Comparison of ENCODE assay signal across 21 mouse cellular contexts in genomic region chr13:84437586-84438443, GRCm38 (mm10).
DNase-seq lines count a peak whose midpoint lies in the region; ATAC-seq and TF ChIP-seq lines count a peak whose summit lies in the region.
"Had no signal": no experiment of that assay in that cellular context is flagged by ENCODE, and none has a peak within 500 bp of the region (broad histone marks: within the 10 kb centered on the region; RNA-seq: fewer than 3 reads in every experiment).

No protein-coding gene starts in this region.

- H3K4me2 ChIP-seq in embryonic facial prominence, embryonic 11.5 days (ENCODE audit: low read depth, low read length): no peak overlapping the region
- no peak overlapping the region for H3K4me2 ChIP-seq in midbrain, embryonic 12.5 days (replicated peaks)
- no peak overlapping the region for H3K4me2 ChIP-seq in midbrain, postnatal 0 days (ENCODE audit: low read depth, low read length, poor library complexity, severe bottlenecking)
- H3K4me2 ChIP-seq in forebrain, embryonic 13.5 days: no peak overlapping the region
- H3K4me2 ChIP-seq: embryonic facial prominence, embryonic 12.5 days; heart, embryonic 13.5 days; hindbrain, embryonic 15.5 days had no signal

- no peaks in the 10 kb centered on the region for H3K36me3 ChIP-seq in embryonic facial prominence, embryonic 11.5 days (replicated peaks; ENCODE audit: control insufficient read depth, insufficient read depth, low read depth, low read length)
- no peaks in the 10 kb centered on the region for H3K36me3 ChIP-seq in embryonic facial prominence, embryonic 10.5 days (replicated peaks)
- no peaks in the 10 kb centered on the region for H3K36me3 ChIP-seq in midbrain, embryonic 12.5 days
- no peaks in the 10 kb centered on the region for H3K36me3 ChIP-seq in midbrain, postnatal 0 days (ENCODE audit: insufficient read depth, low read length)
- H3K36me3 ChIP-seq in forebrain, embryonic 13.5 days (ENCODE audit: poor library complexity, severe bottlenecking): no peaks in the 10 kb centered on the region
- H3K36me3 ChIP-seq: embryonic facial prominence, embryonic 12.5 days; G1E; heart, embryonic 13.5 days; hindbrain, embryonic 15.5 days had no signal

- ATAC-seq in embryonic facial prominence, embryonic 11.5 days (replicated peaks; ENCODE audit: insufficient number of reproducible peaks, low FRiP score, low TSS enrichment, low read depth): no peak
- peak; percentile 74; the same call in 1 of the 2 replicates for ATAC-seq in midbrain, embryonic 12.5 days (ENCODE audit: low FRiP score, low read depth)
- ATAC-seq in midbrain, postnatal 0 days (ENCODE audit: low FRiP score): no peak
- ATAC-seq in forebrain, embryonic 13.5 days: peak; percentile 89; the same call in 1 of the 2 replicates
- ATAC-seq: CD4-positive, CD25-positive, alpha-beta regulatory T cell, adult 4 months; intestine, postnatal 0 days had no signal

- DNase-seq in embryonic facial prominence, embryonic 11.5 days (ENCODE audit: low spot score): peak; percentile 14
- no peak for DNase-seq in embryonic facial prominence, embryonic 10.5 days (ENCODE audit: low spot score)
- no peak for DNase-seq in midbrain, postnatal 0 days (ENCODE audit: low spot score)
- DNase-seq in spleen, postnatal 10 days (ENCODE audit: low spot score in 2 of 2): no peak
- DNase-seq in cerebellum, postnatal 4 days (ENCODE audit: low spot score in 2 of 2): no peak
- DNase-seq: adrenal gland, postnatal 10 days; B cell, adult 2 months; cerebellum, adult 18-20 months; cerebellum, adult 9-11 months; cerebellum, postnatal 36 days; gastrocnemius, postnatal 36 days; heart, adult 11 months; heart, postnatal 36 days had no signal

- no peaks in the 10 kb centered on the region for H3K4me1 ChIP-seq in embryonic facial prominence, embryonic 11.5 days (ENCODE audit: control insufficient read depth, insufficient read depth, low read length)
- no peaks in the 10 kb centered on the region for H3K4me1 ChIP-seq in embryonic facial prominence, embryonic 10.5 days
- H3K4me1 ChIP-seq in midbrain, embryonic 12.5 days: peaks cover 12% of the 10 kb centered on the region; the same call in 1 of the 2 replicates
- no peaks in the 10 kb centered on the region for H3K4me1 ChIP-seq in midbrain, postnatal 0 days (ENCODE audit: insufficient read depth, low read length)
- peaks cover 15% of the 10 kb centered on the region for H3K4me1 ChIP-seq in forebrain, embryonic 13.5 days
- H3K4me1 ChIP-seq: embryonic facial prominence, embryonic 12.5 days; heart, embryonic 13.5 days; hindbrain, embryonic 15.5 days had no signal

- no peak overlapping the region for H3K4me3 ChIP-seq in embryonic facial prominence, embryonic 11.5 days (ENCODE audit: low read depth, low read length)
- no peak overlapping the region for H3K4me3 ChIP-seq in embryonic facial prominence, embryonic 10.5 days
- H3K4me3 ChIP-seq in midbrain, embryonic 12.5 days: no peak overlapping the region
- no peak overlapping the region for H3K4me3 ChIP-seq in midbrain, postnatal 0 days (ENCODE audit: low read depth, low read length)
- H3K4me3 ChIP-seq in forebrain, embryonic 13.5 days: no peak overlapping the region
- H3K4me3 ChIP-seq: embryonic facial prominence, embryonic 12.5 days; heart, embryonic 13.5 days; hindbrain, embryonic 15.5 days had no signal

- WGBS in embryonic facial prominence, embryonic 11.5 days: 71% methylated on average over 5 of the region's 5 CpGs
- WGBS in embryonic facial prominence, embryonic 10.5 days: 78% methylated on average over 5 of the region's 5 CpGs
- 46% methylated on average over 5 of the region's 5 CpGs for WGBS in midbrain, embryonic 12.5 days
- WGBS in midbrain, postnatal 0 days: 45% methylated on average over 5 of the region's 5 CpGs
- 21% methylated on average over 5 of the region's 5 CpGs for WGBS in forebrain, embryonic 13.5 days

- H3K9ac ChIP-seq in embryonic facial prominence, embryonic 11.5 days (replicated peaks; ENCODE audit: low read length): no peak overlapping the region
- no peak overlapping the region for H3K9ac ChIP-seq in midbrain, embryonic 12.5 days (replicated peaks)
- H3K9ac ChIP-seq in midbrain, postnatal 0 days (replicated peaks; ENCODE audit: low read length, poor library complexity, severe bottlenecking): no peak overlapping the region
- no peak overlapping the region for H3K9ac ChIP-seq in forebrain, embryonic 13.5 days
- H3K9ac ChIP-seq: embryonic facial prominence, embryonic 12.5 days; heart, embryonic 13.5 days; hindbrain, embryonic 15.5 days had no signal

- H3K27me3 ChIP-seq in embryonic facial prominence, embryonic 11.5 days (ENCODE audit: control insufficient read depth, insufficient read depth, low read length): no peaks in the 10 kb centered on the region
- no peaks in the 10 kb centered on the region for H3K27me3 ChIP-seq in embryonic facial prominence, embryonic 10.5 days (replicated peaks; ENCODE audit: low read depth, poor library complexity, severe bottlenecking)
- no peaks in the 10 kb centered on the region for H3K27me3 ChIP-seq in midbrain, embryonic 12.5 days
- H3K27me3 ChIP-seq in midbrain, postnatal 0 days (ENCODE audit: insufficient read depth, low read length): no peaks in the 10 kb centered on the region
- no peaks in the 10 kb centered on the region for H3K27me3 ChIP-seq in forebrain, embryonic 13.5 days
- H3K27me3 ChIP-seq: embryonic facial prominence, embryonic 12.5 days; heart, embryonic 13.5 days; hindbrain, embryonic 15.5 days had no signal

- H3K9me3 ChIP-seq in embryonic facial prominence, embryonic 11.5 days (replicated peaks; ENCODE audit: control insufficient read depth, low read length): no peaks in the 10 kb centered on the region
- H3K9me3 ChIP-seq in embryonic facial prominence, embryonic 10.5 days: no peaks in the 10 kb centered on the region
- no peaks in the 10 kb centered on the region for H3K9me3 ChIP-seq in midbrain, embryonic 12.5 days
- H3K9me3 ChIP-seq in midbrain, postnatal 0 days (ENCODE audit: low read length): no peaks in the 10 kb centered on the region
- no peaks in the 10 kb centered on the region for H3K9me3 ChIP-seq in forebrain, embryonic 13.5 days (replicated peaks)
- H3K9me3 ChIP-seq: embryonic facial prominence, embryonic 12.5 days; G1E; heart, embryonic 13.5 days; hindbrain, embryonic 15.5 days had no signal

- TF ChIP-seq CTCF in midbrain, postnatal 0 days (IDR thresholded peaks at IDR 0.05): no peak

- H3K27ac ChIP-seq in embryonic facial prominence, embryonic 11.5 days (replicated peaks; ENCODE audit: low read depth, low read length): no peak overlapping the region
- H3K27ac ChIP-seq in embryonic facial prominence, embryonic 10.5 days (replicated peaks): no peak overlapping the region
- H3K27ac ChIP-seq in midbrain, embryonic 12.5 days (replicated peaks): no peak overlapping the region
- H3K27ac ChIP-seq in midbrain, postnatal 0 days (ENCODE audit: low read depth, low read length): no peak overlapping the region
- H3K27ac ChIP-seq in forebrain, embryonic 13.5 days: 0 out of 2 replicates have a peak overlapping the region, but pooled peaks have one; percentile 6
- H3K27ac ChIP-seq: embryonic facial prominence, embryonic 12.5 days; heart, embryonic 13.5 days; hindbrain, embryonic 15.5 days had no signal

Comparison
In these comparisons a context has a peak if more than half of its experiments do, and no peak if none do; other contexts are left out.
1. ATAC-seq: peak in midbrain, embryonic 12.5 days (single experiment) and forebrain, embryonic 13.5 days (single experiment); none in embryonic facial prominence, embryonic 11.5 days (single experiment) and midbrain, postnatal 0 days (single experiment).